Mouse (Mus musculus) neural tube, embryonic 12.5 days (tissue): ENCODE measurements around the gene Nek11. TPM values are rescaled to one million over a fixed set of nuclear protein-coding genes. Genes with fewer than 3 reads are reported as not detected.
A peak's percentile ranks its signal among the peaks of the same experiment; 100 is the strongest.

Experiments used
- ATAC-seq: fragments of 200-750 bp; cut with Nextera tagmentation; 2 replicates; pipeline ENCODE4 v1.8.0; 2017; ENCODE audit warnings: low read depth, mild to moderate bottlenecking, moderate TSS enrichment, moderate library complexity; ENCODE audit not compliant: low FRiP score
- H3K27ac ChIP-seq: fragments of 300-500 bp; sonication (generic); 2 replicates; pipeline ENCODE4 v1.5.1; 2016
- H3K27me3 ChIP-seq: fragments of 300-500 bp; sonication (generic); replicated peaks from 2 replicates; pipeline ENCODE4 v1.6.1; 2016; ENCODE audit warnings: mild to moderate bottlenecking
- H3K36me3 ChIP-seq: fragments of 300-500 bp; sonication (generic); 2 replicates; pipeline ENCODE4 v1.6.1; 2016; ENCODE audit warnings: mild to moderate bottlenecking
- H3K4me1 ChIP-seq: fragments of 300-500 bp; sonication (generic); 2 replicates; pipeline ENCODE4 v1.6.1; 2016
- H3K4me2 ChIP-seq: fragments of 300-500 bp; sonication (generic); replicated peaks from 2 replicates; pipeline ENCODE4 v1.6.1; 2016; ENCODE audit warnings: mild to moderate bottlenecking
- H3K4me3 ChIP-seq: fragments of 300-500 bp; sonication (generic); 2 replicates; pipeline ENCODE4 v1.5.1; 2016
- H3K9ac ChIP-seq: fragments of 300-500 bp; sonication (generic); 2 replicates; pipeline ENCODE4 v1.6.1; 2016; ENCODE audit warnings: mild to moderate bottlenecking
- H3K9me3 ChIP-seq: fragments of 300-500 bp; sonication (generic); 2 replicates; pipeline ENCODE4 v1.6.1; 2016; ENCODE audit warnings: mild to moderate bottlenecking
- WGBS: fragments of 180-500 bp; shearing (Covaris S2); methylation state at CpG from one replicate; pipeline ENCODE4 v1.1.7; 2016; 5-methylcytosine and 5-hydroxymethylcytosine counted together
- polyA plus RNA-seq: library from polyadenylated mRNA; unstranded; fragments of >200 nt; fragmentation: Nextera tagmentation; extraction: Ambion mirVana; gene quantifications from 2 replicates; pipeline ENCODE4 v1.2.1, GENCODE M21; 2016

Nek11 gene
- polyA plus RNA-seq, 1 experiment from 2014 or later = 1.5 TPM

DNA sequence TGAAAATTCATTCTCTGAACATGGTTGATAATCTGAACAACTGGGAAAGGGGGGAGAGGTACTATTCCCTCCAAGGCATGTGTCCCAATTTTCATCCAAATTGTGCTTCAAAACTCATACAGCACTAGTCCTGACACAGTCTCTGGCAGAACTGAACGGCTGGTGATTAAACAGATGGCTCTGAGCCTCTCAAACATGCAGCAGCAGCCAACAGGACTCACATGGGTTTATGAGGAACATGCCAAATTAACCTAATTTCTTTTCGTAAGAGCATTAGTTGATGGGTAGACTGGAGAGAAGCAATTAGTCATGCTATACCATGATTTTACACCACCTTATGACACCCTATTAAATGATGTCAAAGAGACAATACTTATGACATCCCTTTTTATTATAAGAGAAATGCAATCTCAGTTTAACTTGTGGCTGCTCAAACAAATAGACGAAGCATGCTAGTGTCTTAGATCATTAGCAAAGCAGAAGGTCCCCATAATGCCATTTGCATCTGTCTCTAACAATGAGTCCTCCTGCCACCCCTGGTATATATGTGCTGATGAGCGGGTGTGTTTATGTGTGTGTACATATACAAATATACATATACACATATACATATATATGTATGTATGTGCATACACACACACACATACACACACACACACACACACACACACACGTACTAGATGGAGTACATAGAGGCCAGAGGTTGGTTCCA lies 31.6 kb downstream of the Nek11 start:
- ATAC-seq = no peak
- Histone ChIP-seq H3K4me1 (no peaks in the 10 kb centered on the region), H3K9me3 (no peaks in the 10 kb centered on the region), H3K4me3 (no peak overlapping the region), H3K9ac (no peak overlapping the region), H3K4me2 (no peak overlapping the region), H3K27ac (no peak overlapping the region), H3K27me3 (no peaks in the 10 kb centered on the region), H3K36me3 (no peaks in the 10 kb centered on the region)
- 74% methylated on average over 5 of the region's 5 CpGs for whole genome bisulfite sequencing

DNA sequence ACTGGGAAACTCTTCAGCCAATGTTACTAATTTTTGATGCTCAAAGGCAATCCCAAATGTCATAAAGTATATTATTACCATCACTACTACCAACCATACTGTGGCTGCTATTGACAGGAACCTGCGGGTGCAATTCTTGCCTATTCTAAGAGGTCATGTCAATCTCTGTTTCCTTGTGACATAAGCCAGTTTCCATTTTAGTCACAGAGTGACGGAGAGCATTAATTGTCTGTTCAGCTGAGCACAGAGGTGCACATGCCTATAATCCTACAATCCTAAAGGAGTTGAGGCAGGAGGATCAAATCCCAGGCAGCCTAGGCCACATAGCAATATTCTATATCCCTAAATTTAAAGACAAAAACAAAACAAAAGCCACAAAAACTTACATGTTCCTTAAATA lies 33.1 kb downstream of the Nek11 start:
- no peak overlapping the region for H3K9ac ChIP-seq
- no peaks in the 10 kb centered on the region for H3K9me3 ChIP-seq
- 87% methylated on average over 2 of the region's 2 CpGs for WGBS
- H3K27me3 ChIP-seq = no peaks in the 10 kb centered on the region
- no peaks in the 10 kb centered on the region for H3K4me1 ChIP-seq
- no peak overlapping the region for H3K4me3 ChIP-seq
- ATAC-seq = no peak
- H3K4me2 ChIP-seq = no peak overlapping the region
- no peak overlapping the region for H3K27ac ChIP-seq
- H3K36me3 ChIP-seq = no peaks in the 10 kb centered on the region

DNA sequence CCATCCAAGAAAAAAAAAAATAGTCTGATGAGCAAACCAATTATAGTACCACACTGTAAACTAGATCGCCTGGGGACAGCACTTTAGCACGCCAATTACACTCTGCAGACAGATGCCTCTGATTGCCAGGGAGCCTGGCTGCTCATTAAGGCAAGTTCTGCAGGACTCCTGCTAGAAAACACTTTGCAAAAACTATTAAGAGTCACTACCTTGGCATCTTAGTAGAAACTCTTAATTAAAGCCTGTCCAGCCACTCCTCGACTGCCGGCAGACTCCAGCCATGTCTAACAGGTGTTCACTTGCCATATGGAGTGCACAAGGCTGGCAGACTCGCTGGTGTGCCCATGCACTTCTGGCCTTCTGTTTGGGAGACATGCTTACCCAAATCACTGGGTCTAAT lies 46.3 kb downstream of the Nek11 start:
- no peak for ATAC-seq
- WGBS = 60% methylated on average over 5 of the region's 5 CpGs
- no peak overlapping the region for H3K27ac ChIP-seq

DNA sequence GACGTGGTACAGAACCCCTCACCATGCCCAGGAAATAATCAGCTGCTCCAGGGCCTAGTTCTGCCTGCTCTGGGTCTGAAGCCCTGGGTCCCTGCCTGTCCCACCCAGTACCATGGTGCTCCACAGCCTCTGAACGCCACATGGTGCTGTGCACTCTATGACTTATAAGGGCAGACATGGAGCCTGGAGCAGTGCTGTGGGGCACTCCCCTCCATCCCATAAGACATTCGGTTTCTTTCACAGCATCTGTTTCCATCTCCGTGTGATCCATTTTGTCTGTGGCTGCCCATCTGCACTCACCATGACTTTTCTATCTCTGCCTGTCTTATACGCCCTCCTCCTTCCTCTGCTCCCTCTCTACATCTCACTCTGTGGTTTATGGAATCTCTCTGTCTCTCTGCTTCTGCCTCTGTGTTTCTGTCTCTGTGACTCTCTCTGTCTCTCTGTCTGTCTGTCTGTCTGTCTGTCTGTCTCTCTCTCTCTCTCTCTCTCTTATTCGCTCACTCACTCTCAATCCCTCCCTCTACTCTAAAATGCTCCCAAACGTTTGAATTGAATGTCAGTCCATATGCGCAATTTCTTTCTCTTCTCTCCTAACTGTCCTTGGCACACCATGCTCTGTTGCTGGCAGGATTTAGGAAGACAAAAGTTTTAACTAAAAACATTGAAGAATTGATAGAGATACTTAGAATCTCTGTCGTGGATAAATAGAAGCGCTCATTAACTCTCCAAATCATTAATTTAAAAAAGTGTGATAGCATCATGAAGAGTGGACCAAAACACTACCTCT lies 46.9 kb downstream of the Nek11 start:
- H3K4me1 ChIP-seq = no peaks in the 10 kb centered on the region
- no peak for ATAC-seq
- WGBS = 76% methylated on average over 10 of the region's 10 CpGs
- no peaks in the 10 kb centered on the region for H3K27me3 ChIP-seq
- no peaks in the 10 kb centered on the region for H3K36me3 ChIP-seq
- H3K27ac ChIP-seq = no peak overlapping the region
- no peak overlapping the region for H3K4me3 ChIP-seq
- H3K4me2 ChIP-seq = no peak overlapping the region
- no peaks in the 10 kb centered on the region for H3K9me3 ChIP-seq
- no peak overlapping the region for H3K9ac ChIP-seq

More for the DNA sequence above, 46.3 kb downstream of the Nek11 start:
- Histone ChIP-seq H3K4me1 (no peaks in the 10 kb centered on the region), H3K9ac (no peak overlapping the region), H3K9me3 (no peaks in the 10 kb centered on the region), H3K36me3 (no peaks in the 10 kb centered on the region), H3K4me3 (no peak overlapping the region), H3K27me3 (no peaks in the 10 kb centered on the region), H3K4me2 (no peak overlapping the region)

DNA sequence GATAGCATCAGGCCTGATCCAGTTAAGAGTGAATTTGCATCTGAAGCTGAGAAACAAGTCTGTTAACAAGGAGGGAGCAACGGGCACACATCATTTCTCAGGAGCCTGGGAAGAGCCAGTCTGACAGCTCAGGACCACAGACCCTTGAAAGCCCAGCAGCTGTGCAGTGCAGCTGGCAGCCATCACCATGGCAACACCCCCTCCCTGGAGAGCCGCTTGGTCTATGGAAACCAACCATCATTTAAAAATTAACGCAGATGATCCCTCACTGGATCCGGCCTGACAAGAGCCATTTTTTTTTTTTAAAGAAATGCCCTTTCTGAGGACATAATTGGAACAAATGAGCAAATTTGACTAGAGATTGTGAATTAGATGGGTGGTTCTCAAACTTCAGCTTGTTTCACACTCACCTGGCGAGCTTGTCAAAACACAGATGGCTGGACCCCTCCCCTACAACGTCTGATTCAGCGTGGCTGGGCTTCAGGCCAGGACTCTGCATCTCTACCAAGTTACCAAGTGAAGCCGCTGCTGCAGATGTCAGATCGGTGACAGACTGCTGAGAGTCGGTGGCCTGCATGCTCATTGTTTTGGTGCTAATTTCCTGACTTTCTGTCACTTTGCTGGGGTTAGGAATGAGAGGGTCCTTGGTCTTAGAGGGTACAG lies 52.2 kb downstream of the Nek11 start:
- Histone ChIP-seq H3K4me2 (no peak overlapping the region), H3K9me3 (no peaks in the 10 kb centered on the region), H3K9ac (no peak overlapping the region), H3K27me3 (no peaks in the 10 kb centered on the region), H3K27ac (no peak overlapping the region), H3K4me3 (no peak overlapping the region), H3K4me1 (0 out of 2 replicates have a peak, but pooled peaks cover 4% of the 10 kb centered on the region), H3K36me3 (no peaks in the 10 kb centered on the region)
- ATAC-seq = peak; percentile 95
- 42% methylated on average over 10 of the region's 10 CpGs for WGBS

DNA sequence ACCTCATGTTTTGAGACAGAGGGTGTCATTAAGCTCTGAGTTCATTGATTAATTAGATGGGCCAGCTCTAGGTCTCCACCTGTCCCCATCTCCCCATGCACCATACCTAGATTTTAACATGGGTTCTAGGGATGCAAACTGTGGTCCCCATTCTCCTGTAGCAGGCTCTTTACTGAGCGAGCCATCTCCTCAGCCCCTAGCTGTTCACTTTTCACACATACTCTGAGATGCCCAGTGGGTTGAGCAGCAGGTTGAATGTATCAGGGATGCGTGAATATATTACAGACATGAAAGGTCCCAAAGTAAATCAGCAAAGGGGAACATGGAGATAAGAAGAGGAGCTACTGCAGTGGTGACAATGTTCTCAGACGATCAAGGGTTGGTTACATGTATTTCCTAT lies 52.8 kb downstream of the Nek11 start:
- Histone ChIP-seq H3K9me3 (no peaks in the 10 kb centered on the region), H3K36me3 (no peaks in the 10 kb centered on the region), H3K27me3 (no peaks in the 10 kb centered on the region), H3K27ac (no peak overlapping the region), H3K4me3 (no peak overlapping the region), H3K4me2 (no peak overlapping the region), H3K9ac (no peak overlapping the region), H3K4me1 (0 out of 2 replicates have a peak, but pooled peaks cover 4% of the 10 kb centered on the region)
- WGBS = 77% methylated on average over 3 of the region's 3 CpGs
- peak; percentile 50; the same call in 1 of the 2 replicates for ATAC-seq

DNA sequence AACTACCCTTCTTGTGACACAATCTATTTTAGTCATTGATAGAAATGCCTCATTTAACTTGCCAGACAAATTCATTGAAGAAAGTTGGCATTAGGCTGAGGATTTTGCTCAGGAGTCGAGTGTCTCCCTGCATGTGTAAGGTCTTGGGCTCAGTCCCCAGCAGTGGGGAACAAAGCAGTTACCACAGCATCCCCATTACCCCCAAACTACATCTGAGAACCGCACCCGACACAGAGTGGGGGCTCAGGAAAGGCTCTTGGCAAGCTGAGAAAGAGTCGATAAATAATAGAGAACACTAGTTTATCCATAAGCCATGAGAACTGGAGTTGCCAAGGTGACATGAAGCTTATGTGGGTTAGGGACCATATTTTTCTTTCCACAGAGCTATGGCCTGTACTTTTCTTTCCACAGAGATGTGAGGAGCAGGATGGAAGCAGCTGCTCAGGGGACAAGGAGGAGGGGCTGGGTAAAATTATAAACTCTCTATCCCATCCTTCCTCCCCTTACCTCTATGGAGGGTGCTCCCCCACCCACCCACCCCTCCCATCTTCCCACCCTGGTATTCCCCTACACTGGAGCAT lies 62.8 kb downstream of the Nek11 start:
- Histone ChIP-seq H3K9me3 (no peaks in the 10 kb centered on the region), H3K9ac (no peak overlapping the region), H3K36me3 (no peaks in the 10 kb centered on the region), H3K27ac (no peak overlapping the region), H3K4me1 (no peaks in the 10 kb centered on the region), H3K27me3 (no peaks in the 10 kb centered on the region), H3K4me2 (no peak overlapping the region), H3K4me3 (no peak overlapping the region)
- 83% methylated on average over 4 of the region's 4 CpGs for WGBS
- ATAC-seq = no peak

DNA sequence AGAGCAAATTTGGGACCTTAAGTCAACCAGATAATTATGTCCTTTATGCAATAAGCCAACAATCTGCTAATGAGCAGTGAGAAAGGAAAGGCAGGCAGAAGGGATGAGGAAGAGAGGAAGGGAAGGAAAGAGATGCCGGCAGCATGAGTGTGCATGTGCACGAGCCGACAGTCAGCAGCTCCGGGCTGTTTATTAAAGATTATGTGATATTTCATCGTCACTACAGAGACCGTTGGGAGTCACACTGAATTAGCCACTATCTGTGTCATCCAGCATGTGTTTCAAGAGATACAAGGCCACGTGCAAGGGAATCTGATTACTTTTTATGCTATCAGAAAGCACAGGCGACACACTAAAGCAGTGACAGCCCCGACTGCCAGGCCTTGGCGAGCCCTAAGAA lies 73.5 kb downstream of the Nek11 start:
- no peaks in the 10 kb centered on the region for H3K9me3 ChIP-seq
- no peaks in the 10 kb centered on the region for H3K36me3 ChIP-seq
- no peak overlapping the region for H3K9ac ChIP-seq
- no peak overlapping the region for H3K4me3 ChIP-seq
- no peaks in the 10 kb centered on the region for H3K27me3 ChIP-seq
- no peaks in the 10 kb centered on the region for H3K4me1 ChIP-seq
- no peak for ATAC-seq
- no peak overlapping the region for H3K4me2 ChIP-seq
- 85% methylated on average over 10 of the region's 10 CpGs for WGBS
- H3K27ac ChIP-seq = no peak overlapping the region

DNA sequence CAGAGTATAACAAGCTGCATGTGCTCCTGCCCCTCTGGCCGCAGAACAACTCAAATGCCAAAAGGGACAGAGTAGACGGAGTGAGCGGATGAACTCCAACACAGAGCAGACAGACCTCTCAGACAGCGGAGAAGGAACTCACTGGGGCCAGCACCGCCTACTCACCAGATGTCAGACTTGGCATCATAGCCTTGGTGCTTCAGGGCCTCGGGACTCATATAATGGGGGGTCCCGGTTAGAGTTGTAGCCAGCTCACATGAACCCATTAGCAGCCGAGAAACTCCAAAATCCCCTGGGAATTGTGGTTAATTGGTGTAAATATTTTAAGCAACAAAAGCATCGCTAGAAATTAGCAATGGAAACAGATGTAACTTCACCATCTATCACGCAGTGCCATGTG lies 82.1 kb downstream of the Nek11 start:
- Histone ChIP-seq H3K4me3 (no peak overlapping the region), H3K4me1 (peaks cover 5% of the 10 kb centered on the region; the same call in 1 of the 2 replicates), H3K36me3 (no peaks in the 10 kb centered on the region), H3K9me3 (no peaks in the 10 kb centered on the region), H3K27ac (no peak overlapping the region), H3K4me2 (no peak overlapping the region), H3K9ac (no peak overlapping the region), H3K27me3 (no peaks in the 10 kb centered on the region)
- 66% methylated on average over 10 of the region's 10 CpGs for WGBS
- peak; percentile 41; the same call in 1 of the 2 replicates for ATAC-seq

DNA sequence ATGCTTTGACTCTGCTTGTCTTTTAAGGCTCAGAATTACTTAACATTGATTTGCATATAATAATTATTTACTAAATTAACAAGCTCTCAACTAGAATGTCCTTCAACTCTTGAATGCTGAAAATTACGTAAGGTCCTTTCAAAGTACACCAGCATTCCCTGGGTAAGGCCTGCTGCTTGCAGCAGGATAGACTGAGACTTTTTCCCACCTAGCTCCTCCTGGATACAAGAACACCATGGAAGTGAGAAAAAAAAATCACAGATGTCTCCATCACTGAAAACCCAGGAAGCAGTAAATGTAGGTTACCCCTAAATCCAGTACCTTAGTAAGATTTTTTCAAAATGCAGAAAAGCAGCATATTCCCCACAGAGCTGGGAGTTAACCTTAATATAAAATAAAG lies 82.6 kb downstream of the Nek11 start:
- H3K27me3 ChIP-seq = no peaks in the 10 kb centered on the region
- no peak overlapping the region for H3K27ac ChIP-seq
- H3K4me2 ChIP-seq = no peak overlapping the region
- no peak for ATAC-seq
- H3K9ac ChIP-seq = no peak overlapping the region
- H3K36me3 ChIP-seq = no peaks in the 10 kb centered on the region
- H3K9me3 ChIP-seq = no peaks in the 10 kb centered on the region
- peaks cover 5% of the 10 kb centered on the region; the same call in 1 of the 2 replicates for H3K4me1 ChIP-seq
- H3K4me3 ChIP-seq = no peak overlapping the region
- 86% methylated on average over 1 of the region's 1 CpGs for WGBS

DNA sequence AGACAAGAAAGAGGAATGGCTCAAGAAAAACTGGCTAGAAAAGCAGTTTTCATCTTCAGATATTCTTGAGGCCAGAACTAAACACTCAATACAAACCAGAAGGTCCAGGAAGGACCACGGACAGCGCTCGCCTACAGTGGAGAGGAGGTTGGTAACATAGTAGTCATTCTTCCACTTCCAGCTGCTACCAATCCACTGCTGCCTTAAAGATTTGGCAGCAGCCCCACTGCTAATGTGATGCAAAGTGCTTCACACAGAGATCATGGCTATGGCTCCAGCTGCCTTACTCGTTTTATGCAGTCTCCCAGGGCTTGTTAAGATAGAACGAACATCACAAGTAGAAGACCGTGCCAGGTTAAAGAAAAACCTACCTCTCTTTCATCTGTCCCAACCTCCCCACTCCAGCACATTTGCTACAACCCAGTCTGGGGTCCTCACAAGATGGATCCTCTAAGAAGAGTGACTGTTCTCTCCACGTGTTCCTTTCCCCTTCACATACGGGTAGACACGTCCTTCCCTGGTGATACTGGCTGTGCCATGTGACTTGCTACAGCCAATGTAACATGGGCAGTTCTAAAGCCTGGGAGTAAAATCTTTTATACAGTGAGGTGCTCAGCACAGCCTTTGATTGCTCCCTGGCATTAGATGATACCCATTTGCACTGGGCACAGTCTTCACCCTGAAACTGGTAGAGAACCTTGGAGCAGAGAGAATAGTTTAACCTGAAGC lies 85.6 kb downstream of the Nek11 start:
- peak; percentile 37; the same call in 1 of the 2 replicates for ATAC-seq
- Histone ChIP-seq H3K36me3 (no peaks in the 10 kb centered on the region), H3K4me1 (peaks cover 5% of the 10 kb centered on the region; the same call in 1 of the 2 replicates), H3K9ac (no peak overlapping the region), H3K4me3 (no peak overlapping the region), H3K4me2 (no peak overlapping the region), H3K27me3 (no peaks in the 10 kb centered on the region), H3K27ac (no peak overlapping the region), H3K9me3 (no peaks in the 10 kb centered on the region)
- 31% methylated on average over 9 of the region's 9 CpGs for WGBS
